Mouse (Mus musculus): Measurements from ENCODE around the gene Dnaaf5.

Dnaaf5 gene

GRCm38 (mm10) chr5:139141326-139141725 lies 8.7 kb upstream of the Dnaaf5 start:
- DNase-seq: peak; percentile 84 to 85

- peak; percentile 59 to 60 for DNase-seq
Measured at GRCm38 (mm10) chr5:139143890-139144289, 6.1 kb upstream of the Dnaaf5 start.

GRCm38 (mm10) chr5:139145726-139146125 lies 4.3 kb upstream of the Dnaaf5 start:
- no peak for DNase-seq

DNA sequence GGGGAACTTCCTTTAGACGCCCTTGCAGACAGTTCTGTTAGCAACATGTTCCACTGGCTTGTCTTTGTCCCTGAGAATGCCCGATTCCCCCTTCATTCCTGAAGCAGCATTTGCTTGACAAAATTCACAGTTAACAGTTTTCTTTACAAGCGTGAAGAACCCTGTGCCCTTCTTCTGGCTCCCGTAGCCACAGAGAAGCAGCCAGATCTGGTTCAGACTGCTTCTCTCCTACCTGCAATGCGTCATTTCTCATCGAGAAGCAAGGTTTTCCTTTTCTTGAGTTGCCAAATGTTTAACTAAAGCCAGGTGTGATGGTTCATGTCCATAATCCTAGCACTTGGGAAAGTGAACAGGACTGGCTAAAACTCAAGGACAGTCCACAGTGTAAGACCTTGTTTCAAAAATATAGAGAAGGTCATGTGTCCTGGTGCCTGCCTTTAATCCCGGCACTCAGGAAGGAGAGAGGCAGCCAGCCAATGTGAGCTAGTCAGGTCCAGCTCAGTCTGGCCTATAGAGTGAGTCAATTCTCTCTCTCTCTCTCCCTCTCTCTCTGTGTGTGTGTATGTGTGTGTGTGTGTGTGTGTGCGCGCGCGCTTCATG lies 3.4 kb upstream of the Dnaaf5 start:
- peak; percentile 78 to 80 for DNase-seq

DNA sequence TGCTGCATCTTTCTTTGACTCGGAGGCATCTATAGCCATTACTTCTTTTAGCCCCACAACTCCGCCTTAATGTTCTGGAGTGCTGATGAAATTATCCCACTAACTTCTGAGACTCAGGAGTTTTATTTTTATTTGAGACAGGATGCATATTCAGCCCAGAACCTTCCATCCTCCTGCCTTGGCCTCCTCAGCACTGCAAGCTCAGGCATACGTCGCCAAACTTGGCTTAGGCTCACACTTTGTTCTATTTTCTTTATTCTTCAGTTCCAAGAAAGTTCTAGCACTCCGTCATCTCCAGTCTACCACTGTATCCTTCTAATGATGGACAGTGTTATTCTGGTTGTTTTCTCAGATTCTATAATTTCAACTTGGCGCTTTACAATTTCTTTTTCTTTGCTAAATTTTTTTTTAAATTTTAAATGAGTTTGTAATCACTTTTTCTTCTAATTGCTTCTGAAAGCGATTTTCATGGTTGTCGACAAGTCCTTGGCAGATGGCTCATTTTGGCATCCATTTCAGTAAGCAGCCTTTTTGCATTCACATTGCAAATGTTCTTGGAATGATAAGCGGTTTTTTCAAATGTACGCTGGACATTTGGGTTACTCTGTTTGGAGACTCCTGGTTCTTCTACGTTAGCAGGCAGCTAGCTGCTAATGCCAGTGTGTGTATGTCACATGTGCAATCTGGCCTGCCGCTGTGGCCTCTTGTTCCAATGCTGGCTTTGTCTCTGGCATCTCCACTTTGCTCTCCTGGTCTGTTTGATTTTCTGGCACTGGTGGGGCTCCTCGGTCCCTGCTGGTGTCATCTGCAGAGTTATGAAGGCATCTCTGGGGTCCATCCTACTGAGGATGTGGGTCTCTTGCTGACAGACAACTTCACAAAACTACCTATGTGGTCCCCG lies 2.6 kb upstream of the Dnaaf5 start:
- peak; percentile 82 to 85 for DNase-seq

DNA sequence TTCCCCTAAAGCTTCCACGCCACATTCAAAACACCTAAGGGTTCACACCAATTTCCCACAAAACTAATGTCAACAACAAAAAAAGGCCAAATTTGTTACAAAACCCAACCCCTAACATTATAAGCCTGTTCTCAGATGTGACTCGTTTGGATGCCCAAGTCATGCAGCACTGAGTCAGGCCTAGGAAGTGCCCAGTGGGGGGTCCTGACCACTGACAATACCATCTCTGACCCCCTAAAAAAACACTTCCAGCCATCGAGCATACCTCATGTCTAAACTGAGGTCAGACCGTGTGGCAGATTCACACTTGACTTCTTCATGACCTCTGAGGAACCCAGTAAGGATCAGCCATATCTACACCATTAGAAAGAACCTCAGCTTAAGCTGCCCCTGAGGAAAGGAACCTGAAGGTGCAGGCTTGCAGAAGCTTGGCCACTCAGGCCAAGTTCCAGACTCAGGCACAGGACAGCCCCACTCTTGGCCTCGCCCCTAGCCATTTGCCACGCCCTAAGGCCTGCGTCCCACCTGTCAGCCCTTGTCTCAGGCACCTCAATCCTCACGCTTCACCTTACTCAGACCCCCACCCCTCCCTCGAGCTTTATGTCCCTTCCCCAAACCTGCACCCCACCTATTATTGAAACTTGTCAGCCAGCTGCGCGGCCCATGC lies 884 bp upstream of the Dnaaf5 start:
- peak; percentile 46 to 55 for DNase-seq

DNA sequence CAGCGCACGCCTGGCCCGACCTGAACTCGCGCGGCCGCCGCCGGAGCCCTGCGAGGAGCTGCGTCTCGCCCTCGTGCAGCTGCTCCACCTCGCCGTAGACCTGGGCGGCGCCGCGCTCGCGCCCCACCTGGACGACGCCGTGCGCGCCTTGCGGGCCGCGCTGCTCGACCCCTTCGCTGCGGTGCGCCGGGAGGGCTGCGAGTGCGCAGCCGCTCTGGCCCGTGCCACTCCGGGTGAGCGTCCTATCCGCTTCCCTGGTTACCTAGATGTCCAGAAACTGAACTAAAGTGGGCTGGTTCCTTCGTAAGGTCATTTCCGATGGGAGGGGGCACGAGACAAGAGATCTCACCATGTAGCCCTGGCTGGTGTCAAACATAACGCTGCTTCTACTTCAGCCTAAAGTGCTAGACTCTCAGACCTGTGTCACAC lies 594 bp downstream of the Dnaaf5 start:
- peak; percentile 57 to 59 for DNase-seq

DNA sequence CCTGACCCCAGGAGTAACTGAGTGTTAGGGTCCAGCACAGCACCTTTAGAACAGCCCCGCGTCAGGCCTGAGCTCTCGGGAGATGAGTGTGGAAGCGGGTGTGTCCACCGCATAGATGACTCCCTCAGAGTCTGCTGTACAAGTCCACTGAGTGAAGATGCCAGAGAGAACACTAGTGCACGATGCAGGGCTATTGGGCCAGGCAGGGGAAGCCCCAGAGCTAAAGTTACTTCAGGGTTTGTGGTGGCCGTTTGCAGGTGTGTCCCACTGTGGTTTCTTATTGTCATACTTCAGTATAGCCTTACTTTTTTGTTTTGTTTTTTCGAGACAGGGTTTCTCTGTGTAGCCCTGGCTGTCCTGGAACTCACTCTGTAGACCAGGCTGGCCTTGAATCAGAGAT lies 10.9 kb downstream of the Dnaaf5 start:
- DNase-seq: no peak

- DNase-seq: no peak
Measured at GRCm38 (mm10) chr5:139161632-139162031, 11.6 kb downstream of the Dnaaf5 start.

- no peak for DNase-seq
Measured at GRCm38 (mm10) chr5:139166781-139167361, 16.8 kb downstream of the Dnaaf5 start.

DNA sequence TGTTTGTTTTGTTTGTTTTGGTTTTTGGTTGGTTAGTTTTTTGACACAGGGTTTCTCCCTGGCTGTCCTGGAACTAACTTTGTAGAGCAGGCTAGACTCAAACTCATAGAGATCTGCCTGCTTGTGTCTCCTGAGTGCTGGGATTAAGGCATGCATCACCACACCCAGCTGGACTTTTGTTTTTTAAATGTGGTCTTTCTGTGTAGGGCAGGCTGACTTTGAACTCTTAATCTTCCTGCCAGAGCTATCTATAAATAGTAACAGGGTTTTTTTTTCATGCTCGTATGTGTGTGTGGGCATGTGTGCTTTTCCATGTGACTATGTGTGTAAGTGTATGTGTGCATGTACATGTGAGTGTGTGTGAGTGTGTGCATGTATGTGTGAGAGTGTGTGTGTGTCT lies 17.5 kb downstream of the Dnaaf5 start:
- DNase-seq: no peak

- no peak for DNase-seq
Measured at GRCm38 (mm10) chr5:139171929-139172328, 21.9 kb downstream of the Dnaaf5 start.

- no peak for DNase-seq
Measured at GRCm38 (mm10) chr5:139174141-139174540, 24.1 kb downstream of the Dnaaf5 start.

DNA sequence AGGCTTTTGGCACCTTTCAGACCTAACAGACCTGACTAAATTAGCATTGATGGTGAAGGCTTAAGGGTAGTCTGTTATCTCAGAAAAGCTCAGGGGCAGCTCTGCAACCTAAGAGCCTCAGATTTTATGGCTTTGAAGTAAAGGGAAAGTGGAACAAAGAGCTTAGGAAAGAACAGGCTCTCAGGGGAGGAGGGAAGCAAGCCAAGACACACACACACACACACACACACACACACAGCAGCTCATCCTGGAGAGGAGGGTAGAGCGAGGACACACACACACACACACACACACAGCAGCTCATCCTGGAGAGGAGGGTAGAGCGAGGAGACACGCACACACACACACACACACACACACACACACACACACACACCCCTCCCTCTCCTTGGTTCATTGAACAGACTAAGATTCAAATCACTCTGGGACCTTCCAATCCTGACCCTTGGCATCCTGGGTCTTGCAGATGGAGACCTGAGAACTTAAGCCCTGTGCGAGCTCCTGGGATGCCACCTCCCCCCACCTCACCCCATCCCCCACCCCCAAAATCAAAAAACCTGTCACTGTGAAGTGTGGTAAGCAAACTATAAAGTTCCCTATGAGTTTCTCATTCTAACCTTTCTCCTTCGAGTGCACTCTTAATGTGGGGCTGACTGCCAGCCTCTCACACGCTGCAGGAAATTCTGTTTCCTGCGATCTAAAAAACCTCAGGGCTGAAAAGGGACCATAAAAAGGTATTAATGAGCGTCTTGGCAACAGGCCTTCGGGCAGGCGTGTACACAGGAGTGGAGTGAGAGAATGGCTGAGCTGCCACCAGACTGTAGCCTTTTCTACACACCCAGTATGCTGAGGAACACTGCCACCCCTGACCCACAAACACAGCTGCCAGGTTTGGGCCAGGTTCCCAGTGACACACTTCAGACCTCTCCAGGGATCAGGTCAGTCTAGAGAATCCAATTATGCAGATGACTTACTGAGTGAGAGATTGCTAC lies 24.8 kb downstream of the Dnaaf5 start:
- DNase-seq: peak; percentile 76 to 80

DNA sequence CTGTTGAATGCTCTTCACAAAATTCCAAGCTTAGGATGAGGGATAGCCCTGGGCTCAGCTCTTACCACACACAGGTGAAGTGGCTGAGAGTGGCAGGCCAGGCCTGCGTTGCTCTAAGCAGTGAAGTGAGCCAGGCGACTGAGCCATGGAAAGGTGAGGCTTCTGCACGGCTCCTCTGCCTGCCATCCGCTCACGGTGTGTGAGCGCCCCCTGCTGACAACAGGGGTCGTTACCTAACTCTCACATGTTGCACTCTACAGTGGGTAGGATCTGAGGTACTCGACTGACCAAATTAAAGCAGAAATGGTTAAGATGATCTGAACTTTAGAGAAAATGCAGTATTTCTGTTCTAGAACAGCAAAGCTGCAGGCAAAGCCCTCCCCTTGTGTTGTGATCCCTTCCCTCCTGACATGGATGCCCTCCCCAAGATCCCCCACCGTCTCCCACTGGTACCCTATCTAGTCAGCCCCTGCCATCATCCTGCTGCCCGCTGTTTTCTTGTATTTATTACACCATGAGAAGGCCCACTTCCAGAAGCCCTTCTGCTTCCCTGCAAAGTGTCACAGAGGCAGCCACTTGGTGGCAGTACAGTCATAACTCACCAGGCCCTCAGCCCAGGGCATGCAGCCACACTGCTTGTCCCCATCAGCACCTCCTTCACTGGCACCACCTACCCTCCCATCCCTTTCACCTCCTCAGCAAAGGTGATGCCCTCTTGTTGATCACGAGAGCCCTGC lies 29.0 kb downstream of the Dnaaf5 start:
- peak; percentile 92 to 94 for DNase-seq

DNA sequence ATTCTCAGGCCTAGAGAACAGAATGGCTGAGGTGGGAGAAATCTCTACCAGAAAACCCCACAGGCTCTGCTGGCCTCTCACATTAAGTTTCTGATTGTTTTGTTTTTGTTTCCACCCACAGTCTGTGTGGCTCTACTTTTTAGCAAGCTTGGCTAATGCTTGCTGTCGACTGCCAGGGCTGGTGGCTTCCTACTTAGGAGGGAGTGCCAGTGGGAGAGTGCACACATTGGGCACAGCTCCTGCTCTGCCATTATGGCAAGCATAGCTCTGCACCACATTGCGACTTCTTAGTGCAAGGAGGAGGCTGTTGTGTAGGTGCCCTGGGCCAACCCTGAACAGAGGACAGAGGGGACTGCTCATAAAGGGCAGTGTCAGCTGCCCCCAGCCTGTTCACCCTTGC lies 33.1 kb downstream of the Dnaaf5 start:
- DNase-seq: no peak

DNA sequence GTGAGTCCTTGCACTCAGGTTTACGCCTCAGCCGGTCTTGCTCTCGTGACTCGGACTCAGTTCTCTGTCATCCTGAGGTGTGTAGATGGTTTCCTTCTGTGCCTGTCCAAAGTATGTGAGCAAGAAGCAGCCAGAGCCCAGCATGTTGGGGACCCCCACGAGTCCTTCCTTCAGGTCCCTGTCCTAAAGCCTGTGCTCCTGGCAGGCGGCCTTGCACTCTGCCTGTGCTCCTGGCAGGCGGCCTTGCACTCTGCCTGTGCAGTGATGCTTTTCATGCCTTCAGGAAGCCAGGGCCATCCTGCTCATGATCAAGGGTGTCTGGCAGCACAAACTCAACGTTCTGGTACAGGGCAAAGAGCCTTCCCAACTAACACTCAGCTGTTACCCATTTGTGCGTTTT lies 33.6 kb downstream of the Dnaaf5 start:
- peak; percentile 42 to 64 for DNase-seq

- DNase-seq: no peak
Measured at GRCm38 (mm10) chr5:139184897-139185296, 34.9 kb downstream of the Dnaaf5 start.

- DNase-seq: no peak
Measured at GRCm38 (mm10) chr5:139189726-139190125, 39.7 kb downstream of the Dnaaf5 start.

GRCm38 (mm10) chr5:139190958-139191357 lies 40.9 kb downstream of the Dnaaf5 start:
- DNase-seq: no peak

DNA sequence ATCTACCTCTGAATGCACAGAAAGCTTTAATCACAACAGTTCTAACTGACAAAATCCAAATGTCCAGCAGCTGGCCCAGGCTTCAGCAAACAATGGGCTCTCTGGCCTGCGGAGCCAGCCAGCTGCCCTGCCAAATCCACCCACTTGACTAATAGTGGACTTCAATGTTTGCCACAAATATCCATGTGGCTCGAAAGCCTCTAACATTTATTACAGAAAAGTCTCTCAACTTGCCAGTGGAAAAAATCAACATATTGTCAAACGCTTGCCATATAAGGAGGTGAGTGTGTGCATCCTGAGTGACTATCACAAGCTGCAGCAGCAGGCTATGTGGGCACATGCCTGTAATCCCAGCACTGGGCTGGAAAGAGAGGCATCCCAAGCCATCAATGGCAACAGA lies 48.8 kb downstream of the Dnaaf5 start:
- no peak for DNase-seq
